Mouse (Mus musculus) lung, adult 2 months (tissue): ENCODE results near the gene Slc46a3.

Experiments
- CTCF ChIP-seq: fragments of 200-500 bp; IDR thresholded peaks from 2 replicates; pipeline ENCODE4 v1.5.1; 2011; ENCODE audit warnings: mild to moderate bottlenecking, low read length, control low read depth; ENCODE audit not compliant: insufficient read depth
- POLR2A ChIP-seq: fragments of 200-500 bp; IDR thresholded peaks from 2 replicates; pipeline ENCODE4 v1.6.1; 2011; ENCODE audit warnings: low read depth, mild to moderate bottlenecking, control low read depth, low read length, borderline replicate concordance; ENCODE audit errors: extremely low read depth

DNA sequence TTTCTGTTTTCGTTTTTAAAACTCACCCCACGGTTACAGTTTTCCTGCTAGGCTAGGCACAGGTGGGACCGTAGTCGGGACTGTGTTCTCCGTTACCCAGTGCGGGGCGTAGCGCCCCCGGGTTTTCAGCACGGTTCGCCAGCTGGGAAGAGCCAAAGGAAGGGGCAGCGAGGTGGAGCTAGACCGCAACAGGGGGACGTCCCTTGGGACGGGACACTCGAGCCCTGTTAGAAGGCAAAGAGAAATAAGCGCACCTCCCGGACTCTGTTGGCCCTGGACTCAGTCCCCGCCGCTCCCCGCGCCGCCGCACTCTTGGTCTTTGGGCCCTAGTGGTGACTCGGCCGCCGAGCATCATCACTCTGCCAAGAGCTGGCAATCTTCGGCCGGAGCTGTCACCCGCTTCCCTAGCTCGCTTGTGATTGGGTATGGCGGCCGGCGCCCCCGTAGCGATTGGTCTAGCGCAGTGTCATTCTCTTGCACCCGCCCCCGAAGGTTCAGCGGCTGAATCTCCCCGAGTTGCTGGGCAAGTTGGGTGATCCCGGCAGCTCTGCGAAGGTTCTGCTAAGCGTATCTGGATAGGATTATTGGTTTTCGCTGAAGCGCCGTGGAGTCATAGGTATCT lies at the start of gene Slc46a3:
- TF ChIP-seq CTCF (no peak), POLR2A (peak; percentile 44; the same call in 1 of the 2 replicates)
